Mouse (Mus musculus) kidney, postnatal 25 days (tissue): Measurements from ENCODE around the gene Sfmbt1.
"Not testable (repeated sequence)": the region's sequence is repeated elsewhere in the genome, so short reads cannot be mapped to it uniquely, and the experiment has no call there.

Experiments
- DNase-seq, 2 experiments: peaks; one replicate each; pipeline ENCODE4 v3.0.0; 2021; ENCODE audit warnings: mixed read lengths in 2 of 2

Gene Sfmbt1

GRCm38 (mm10) chr14:30716953-30717285 is 2.3 kb downstream of the Sfmbt1 start:
- peak in 1 of 2 experiments; percentile 7 for DNase-seq

- DNase-seq = not testable (repeated sequence)
These were observed 4.0 kb downstream of the Sfmbt1 start for GRCm38 (mm10) chr14:30718696-30719095.

GRCm38 (mm10) chr14:30719514-30719913 is 4.9 kb downstream of the Sfmbt1 start:
- DNase-seq = no peak

- DNase-seq = no peak
These were observed 7.2 kb downstream of the Sfmbt1 start for GRCm38 (mm10) chr14:30721850-30722249.

GRCm38 (mm10) chr14:30722406-30722805 is 7.8 kb downstream of the Sfmbt1 start:
- DNase-seq = no peak

GRCm38 (mm10) chr14:30731896-30732295 is 17.2 kb downstream of the Sfmbt1 start:
- no peak for DNase-seq

- no peak for DNase-seq
These were observed 20.0 kb downstream of the Sfmbt1 start for GRCm38 (mm10) chr14:30734665-30735064.

GRCm38 (mm10) chr14:30735810-30736209 is 21.2 kb downstream of the Sfmbt1 start:
- peak in 1 of 2 experiments; percentile 35 for DNase-seq

- DNase-seq = no peak
These were observed 21.8 kb downstream of the Sfmbt1 start for GRCm38 (mm10) chr14:30736413-30736812.

- DNase-seq = no peak
These were observed 29.2 kb downstream of the Sfmbt1 start for GRCm38 (mm10) chr14:30743891-30744290.

GRCm38 (mm10) chr14:30746160-30746559 is 31.5 kb downstream of the Sfmbt1 start:
- DNase-seq = no peak

- DNase-seq = no peak
These were observed 42.6 kb downstream of the Sfmbt1 start for GRCm38 (mm10) chr14:30757239-30757638.

- DNase-seq = no peak
These were observed 46.6 kb downstream of the Sfmbt1 start for GRCm38 (mm10) chr14:30761211-30761610.

GRCm38 (mm10) chr14:30762131-30762903 is 47.7 kb downstream of the Sfmbt1 start:
- no peak for DNase-seq

GRCm38 (mm10) chr14:30762904-30763568 is 48.4 kb downstream of the Sfmbt1 start:
- no peak for DNase-seq

GRCm38 (mm10) chr14:30784614-30785013 is 70.0 kb downstream of the Sfmbt1 start:
- DNase-seq = no peak

GRCm38 (mm10) chr14:30789471-30789870 is 74.8 kb downstream of the Sfmbt1 start:
- no peak for DNase-seq

GRCm38 (mm10) chr14:30792871-30793270 is 78.2 kb downstream of the Sfmbt1 start:
- no peak for DNase-seq

- no peak for DNase-seq
These were observed 87.1 kb downstream of the Sfmbt1 start for GRCm38 (mm10) chr14:30801756-30802155.

GRCm38 (mm10) chr14:30821136-30821535 is 106.5 kb downstream of the Sfmbt1 start:
- no peak for DNase-seq

GRCm38 (mm10) chr14:30824456-30824995 is 109.9 kb downstream of the Sfmbt1 start:
- DNase-seq = no peak

GRCm38 (mm10) chr14:30825021-30825475 is 110.4 kb downstream of the Sfmbt1 start:
- no peak for DNase-seq

GRCm38 (mm10) chr14:30825476-30826131 is 111.0 kb downstream of the Sfmbt1 start, which contains the start of gene Tmem110:
Gene Tmem110, plus strand, starts transcription at chr14:30825590.
- peak; percentile 93 to 95 for DNase-seq
